Mouse (Mus musculus) inflammation-experienced regulatory T-cells, adult 16 weeks (primary cell): Measurements from ENCODE around the gene Atp5k. TPM values are rescaled to one million over a fixed set of nuclear protein-coding genes. Genes with fewer than 3 reads are reported as not detected.

Source experiments
- polyA plus RNA-seq: library from polyadenylated mRNA; unstranded; fragments of 100-300 nt; shearing (Covaris generic); gene quantifications from one replicate; pipeline ENCODE4 v1.2.1, GENCODE M21; 2017

Atp5k gene
- 192 TPM for polyA plus RNA-seq

DNA sequence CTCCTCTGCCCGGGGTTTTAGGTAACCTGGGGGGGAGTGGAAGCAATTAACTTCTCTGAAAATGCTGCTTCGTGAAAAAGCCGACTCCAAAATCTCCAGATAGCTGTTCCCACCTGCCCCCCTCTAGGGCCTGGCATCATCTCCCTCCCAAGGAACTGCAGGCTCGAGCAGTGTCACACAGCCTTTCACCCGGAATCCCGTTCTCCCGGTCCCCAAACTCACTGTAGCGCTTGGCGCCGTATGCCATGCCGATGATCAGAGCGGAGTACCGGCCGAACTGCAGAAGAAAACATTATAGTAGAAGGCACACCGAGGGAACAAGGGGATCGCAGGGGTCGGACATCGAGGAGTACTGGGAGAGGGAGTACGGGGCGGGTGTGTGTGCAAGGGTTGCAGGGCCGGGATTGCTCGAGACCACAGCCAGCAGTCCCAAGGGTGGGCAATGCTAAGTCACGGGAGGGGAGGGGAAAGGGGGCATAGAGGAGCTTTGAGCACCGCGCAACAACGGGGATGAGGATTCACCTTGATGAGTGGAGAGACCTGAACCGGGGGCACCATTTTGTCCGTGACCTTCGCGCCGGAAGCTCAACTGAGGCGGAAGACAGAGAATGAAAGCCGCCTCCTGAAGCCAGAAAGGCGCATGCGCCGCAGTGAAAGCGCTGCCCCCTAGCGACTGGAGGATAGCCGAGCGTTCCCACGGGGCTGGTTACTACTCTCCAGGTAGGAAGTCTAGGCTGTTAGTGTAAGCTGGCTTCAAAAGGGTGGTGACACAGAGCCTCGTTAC is at the start of gene Atp5k:
Gene Atp5k, minus strand, starts transcription at position 645 of the 784 bp plus-strand sequence.

DNA sequence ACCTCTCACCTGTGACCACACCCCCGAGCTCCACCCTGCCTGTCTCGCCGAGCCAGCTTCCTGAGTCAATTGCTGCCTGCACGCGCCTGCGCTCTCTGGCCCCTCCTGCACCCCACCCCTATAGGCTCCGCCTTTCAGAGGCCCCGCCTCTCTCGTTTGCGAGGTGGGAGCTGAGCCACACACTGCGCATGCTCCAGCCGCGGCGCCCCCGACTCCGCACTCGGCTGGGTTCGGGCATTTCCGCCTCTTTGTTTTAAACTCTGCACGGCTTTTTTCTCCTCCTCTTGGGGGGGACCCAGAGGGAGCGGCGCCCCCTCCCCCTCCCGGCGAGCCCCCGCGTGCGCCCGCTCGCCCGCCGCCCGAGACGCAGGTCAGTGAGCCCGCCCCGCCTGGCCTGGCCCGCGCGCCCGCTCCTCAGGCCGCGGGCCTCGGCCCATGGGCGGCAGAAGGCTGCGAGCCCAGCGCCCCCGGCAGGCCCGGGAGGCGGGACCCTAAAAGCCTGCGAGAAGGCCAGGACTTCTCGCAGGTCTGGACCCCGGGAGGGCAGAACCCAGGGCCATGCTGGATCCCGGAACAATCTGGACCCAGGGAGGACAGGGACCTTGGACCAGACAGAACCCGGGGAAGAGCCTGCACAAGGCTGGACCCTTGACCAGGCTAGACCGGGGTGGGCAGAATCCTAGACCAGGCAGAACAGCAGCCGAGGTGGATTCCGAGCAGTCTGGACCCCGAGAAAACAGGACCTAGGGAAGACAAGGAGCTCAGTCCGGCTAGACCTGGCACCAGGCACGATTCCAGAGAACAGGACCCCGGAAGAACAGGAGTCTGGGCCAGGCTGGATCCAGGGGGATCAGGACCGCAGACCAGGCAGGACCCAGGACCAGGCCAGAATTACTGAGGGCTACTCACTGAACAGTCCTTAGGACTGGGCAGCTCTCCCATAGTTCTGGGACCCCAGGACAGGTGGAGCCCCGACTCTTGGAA is 27.1 kb upstream of the Atp5k start, which contains the start of gene Pcgf3:
Gene Pcgf3, plus strand, starts transcription at position 151 of the 984 bp plus-strand sequence.

DNA sequence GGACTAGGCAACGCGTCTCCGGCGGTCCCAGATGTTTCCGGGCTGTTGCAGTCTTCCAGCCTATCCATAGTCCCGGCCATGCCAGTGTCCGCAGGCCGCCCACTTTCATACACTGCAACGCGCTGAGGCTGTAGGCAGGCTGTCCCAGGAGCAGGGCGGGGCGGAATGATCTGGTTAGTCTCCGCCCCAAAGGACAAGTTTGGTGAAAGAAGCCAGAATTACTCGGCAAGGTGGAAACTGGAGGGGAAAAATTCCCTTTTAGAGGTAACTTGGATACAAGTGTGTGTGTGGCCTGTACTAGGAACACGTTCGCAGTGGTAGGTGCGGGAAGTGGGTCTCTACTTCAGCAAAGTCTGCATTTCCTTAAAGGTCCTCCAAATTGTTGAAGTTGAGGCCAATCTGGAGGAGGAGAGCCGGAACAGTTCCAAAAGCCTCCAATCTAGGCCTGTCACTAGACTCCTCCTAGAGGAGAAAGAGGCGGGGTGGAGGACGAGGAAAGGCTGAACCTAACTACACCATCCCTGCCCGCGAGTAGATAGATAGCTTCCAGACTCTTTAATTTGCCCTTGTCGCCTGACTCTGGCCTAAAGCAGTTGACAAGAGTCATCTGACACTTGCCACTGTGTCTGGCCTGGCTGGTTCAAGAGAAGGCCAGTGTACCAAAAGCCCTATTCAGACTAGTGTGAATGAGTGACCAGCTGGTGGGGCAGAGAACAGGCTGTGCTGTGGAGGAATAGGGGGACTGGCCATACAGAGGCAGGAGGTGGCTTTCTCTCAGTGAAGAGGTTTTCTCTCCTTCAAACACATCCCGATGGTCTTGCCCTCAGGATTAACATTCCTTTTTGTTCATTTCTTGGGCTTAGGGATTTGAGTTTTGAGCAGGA is 14.8 kb upstream of the Atp5k start, which contains the start of gene Mfsd7a:
Gene Mfsd7a, minus strand, starts transcription at position 107 of the 884 bp plus-strand sequence.

DNA sequence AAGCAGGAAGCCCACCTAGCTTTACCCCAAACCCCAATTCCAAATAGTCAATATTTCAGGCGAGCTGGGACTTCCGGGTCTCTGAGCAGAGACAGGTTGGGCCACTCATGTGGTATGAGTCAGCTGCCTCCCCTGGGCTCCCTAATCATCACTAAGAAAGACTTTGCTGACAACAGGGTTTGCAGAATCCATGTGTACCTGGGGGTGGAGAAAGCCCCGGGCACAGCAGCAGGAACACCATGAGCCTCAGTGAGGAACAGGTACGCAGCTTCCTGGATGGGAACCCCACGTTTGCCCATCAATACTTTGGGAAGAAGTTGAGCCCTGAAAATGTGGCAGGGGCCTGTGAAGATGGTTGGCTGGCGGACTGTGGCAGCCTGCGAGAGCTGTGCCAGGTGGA is 46.0 kb downstream of the Atp5k start, which contains the start of gene Pde6b:
Gene Pde6b, plus strand, starts transcription at position 191 of the 400 bp plus-strand sequence.

Other genes with a start within 250 kb of the Atp5k start
- gene Dr1, start 165.6 kb downstream of the Atp5k start, polyA plus RNA-seq = 46.4 TPM
- 7.4 TPM for gene Pigg, start 121.8 kb downstream of the Atp5k start, polyA plus RNA-seq
- gene Gm42517, start 66.5 kb downstream of the Atp5k start, polyA plus RNA-seq = not detected
- 2.7 TPM for gene Pde6b, start 46.1 kb downstream of the Atp5k start, polyA plus RNA-seq
- gene Mfsd7a, start 14.4 kb upstream of the Atp5k start, polyA plus RNA-seq = not detected
- 18.8 TPM for gene Pcgf3, start 26.8 kb upstream of the Atp5k start, polyA plus RNA-seq
- not detected for gene Cplx1, start 115.6 kb upstream of the Atp5k start, polyA plus RNA-seq
- 164 TPM for gene Gak, start 195.3 kb upstream of the Atp5k start, polyA plus RNA-seq
- gene Tmem175, start 195.3 kb upstream of the Atp5k start, polyA plus RNA-seq = 52.3 TPM
- gene Idua, start 225.9 kb upstream of the Atp5k start, polyA plus RNA-seq = 56.8 TPM
- 23.2 TPM for gene Dgkq, start 235.2 kb upstream of the Atp5k start, polyA plus RNA-seq
- 0.10 TPM for gene Slc26a1, start 241.1 kb upstream of the Atp5k start, polyA plus RNA-seq